Comparison of ENCODE assay signal across 8 mouse cellular contexts in the genomic region with DNA sequence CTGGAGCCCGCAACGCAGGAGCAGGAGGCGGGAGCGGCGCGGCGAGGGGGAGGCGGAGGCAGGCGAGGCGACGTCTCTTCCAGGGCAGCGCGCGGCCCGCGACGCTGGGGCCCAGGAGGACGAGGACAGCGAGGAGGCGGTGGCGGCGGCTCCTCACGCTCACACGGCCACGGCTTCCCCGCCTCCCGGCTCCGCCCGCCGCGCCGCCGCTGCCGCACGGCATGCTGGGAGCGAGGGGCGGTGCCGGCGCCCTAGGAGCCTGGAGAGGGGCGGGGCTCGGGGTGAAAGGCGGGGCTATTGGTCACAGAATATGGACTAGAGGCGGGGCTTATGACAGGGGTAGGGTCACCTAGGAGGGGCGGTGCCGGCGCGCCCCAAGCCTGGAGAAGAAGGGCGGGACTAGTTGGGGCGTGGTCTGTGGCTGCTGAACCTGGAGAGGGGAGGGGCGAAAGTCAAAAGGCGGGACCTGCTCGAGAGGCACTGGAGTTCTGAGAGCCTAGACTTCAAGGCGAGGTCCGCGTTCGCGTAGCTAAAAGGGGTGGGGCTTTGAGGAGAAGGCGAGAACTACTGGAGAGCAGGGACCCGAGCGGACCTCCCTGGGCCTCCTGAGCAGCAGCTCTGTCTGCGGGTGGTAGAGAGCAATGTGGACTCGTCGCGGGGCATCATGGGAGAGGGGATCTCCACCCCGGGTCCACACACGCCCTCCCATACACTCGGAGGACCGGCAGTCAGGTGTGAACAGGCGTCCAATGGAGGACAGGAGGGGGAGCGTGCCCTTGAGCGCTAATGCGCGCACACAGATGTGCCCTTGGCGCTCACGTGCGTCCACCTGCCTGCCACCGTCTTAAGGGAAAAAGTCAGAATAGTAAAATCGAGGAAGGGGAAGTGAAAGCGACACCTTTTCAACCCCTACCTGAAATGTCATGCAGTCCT. TPM values are rescaled to one million over a fixed set of nuclear protein-coding genes. Genes with fewer than 3 reads are reported as not detected.
DNase-seq lines count a peak whose midpoint lies in the region; ATAC-seq lines count a peak whose summit lies in the region.

TSS of gene Smg1 (minus strand) at position 218 of the 933 bp plus-strand sequence.

- peak within 1 kb of the TSS; percentile 86 for H3K27ac ChIP-seq in hindbrain, embryonic 15.5 days (replicated peaks)

- no peaks in the 10 kb centered on the region for H3K9me3 ChIP-seq in hindbrain, embryonic 15.5 days

- H3K36me3 ChIP-seq in hindbrain, embryonic 15.5 days = no peaks in the 10 kb centered on the region

- H3K27me3 ChIP-seq in hindbrain, embryonic 15.5 days = no peaks in the 10 kb centered on the region

- H3K4me2 ChIP-seq in hindbrain, embryonic 15.5 days = peak within 1 kb of the TSS; percentile 72

- peak; percentile 100 for DNase-seq in T-cell, adult 2 months (ENCODE audit: low spot score)
- DNase-seq in cerebellum, postnatal 36 days = peak; percentile 95 to 96
- DNase-seq in frontal cortex, postnatal 36 days (ENCODE audit: low spot score in 2 of 2) = peak; percentile 96 to 97
- DNase-seq in left cerebral cortex, adult 11 months (ENCODE audit: low spot score) = peak; percentile 97
- DNase-seq in lung, postnatal 4 days = peak; percentile 99
- peak; percentile 97 for DNase-seq in retina, postnatal 7 days (ENCODE audit: low read depth, low spot score)
- peak; percentile 92 for DNase-seq in urinary bladder, adult 2 months (ENCODE audit: low spot score)

- peak within 1 kb of the TSS; percentile 99 for H3K9ac ChIP-seq in hindbrain, embryonic 15.5 days

- peak within 1 kb of the TSS; percentile 98 for H3K4me3 ChIP-seq in hindbrain, embryonic 15.5 days

- under 1% methylated on average over 63 of the region's 79 CpGs for WGBS in hindbrain, embryonic 15.5 days

- ATAC-seq in hindbrain, embryonic 15.5 days (ENCODE audit: low FRiP score, low read depth) = peak; percentile 96

- peaks cover 19% of the 10 kb centered on the region for H3K4me1 ChIP-seq in hindbrain, embryonic 15.5 days (replicated peaks)

RNA-seq across cellular contexts. Expression of gene Smg1, which starts in this region (rescaled TPM):
- polyA plus RNA-seq in hindbrain, embryonic 15.5 days (2015; fragmentation: Nextera tagmentation; extraction: Ambion mirVana) = 16.5 and 21.2 TPM in 2 replicates
- polyA plus RNA-seq in urinary bladder, adult 2 months (2012; rRNA removed) = 41.9 and 46.2 TPM in 2 replicates

Comparison
In these comparisons a context has a peak if more than half of its experiments do, and no peak if none do; other contexts are left out.
1. Peak in every context shown above with its lines: DNase-seq, ATAC-seq, H3K4me3 ChIP-seq and H3K27ac ChIP-seq.